Mouse (Mus musculus): ENCODE results near the gene Crtc1.

Gene Crtc1

GRCm38 (mm10) chr8:70439055-70439847, at the start of gene Crtc1:
Gene Crtc1, minus strand, starts transcription at chr8:70439579.
- DNase-seq = peak; percentile 95

GRCm38 (mm10) chr8:70488931-70489470, 49.6 kb upstream of the Crtc1 start:
- no peak for DNase-seq

GRCm38 (mm10) chr8:70487993-70488796, 48.8 kb upstream of the Crtc1 start:
- DNase-seq = no peak

GRCm38 (mm10) chr8:70486941-70487520, 47.7 kb upstream of the Crtc1 start, which contains the start of gene Tmem59l:
Gene Tmem59l, minus strand, starts transcription at chr8:70487358.
- peak; percentile 66 for DNase-seq

GRCm38 (mm10) chr8:70486191-70486681, 46.9 kb upstream of the Crtc1 start:
- DNase-seq = no peak

DNA sequence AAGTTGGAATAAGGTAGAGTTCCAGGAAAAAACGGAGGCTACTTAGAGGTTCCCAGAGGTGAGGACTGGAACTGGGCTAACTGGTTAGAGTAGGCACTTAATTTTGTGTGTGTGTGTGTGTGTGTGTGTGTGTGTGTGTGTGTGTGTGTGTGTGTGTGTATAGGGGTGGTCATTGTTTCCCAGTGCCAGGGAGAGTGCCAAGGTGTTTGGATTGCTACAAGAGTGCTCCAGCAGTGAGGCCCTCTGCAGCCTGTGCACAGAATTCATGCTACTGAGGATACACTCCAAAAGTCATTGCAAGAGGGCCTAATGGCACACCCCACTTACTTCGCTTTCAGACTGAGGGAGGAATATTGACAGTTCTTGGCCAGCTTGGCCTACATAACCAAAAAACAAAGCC, 43.6 kb upstream of the Crtc1 start:
- no peak for DNase-seq

DNA sequence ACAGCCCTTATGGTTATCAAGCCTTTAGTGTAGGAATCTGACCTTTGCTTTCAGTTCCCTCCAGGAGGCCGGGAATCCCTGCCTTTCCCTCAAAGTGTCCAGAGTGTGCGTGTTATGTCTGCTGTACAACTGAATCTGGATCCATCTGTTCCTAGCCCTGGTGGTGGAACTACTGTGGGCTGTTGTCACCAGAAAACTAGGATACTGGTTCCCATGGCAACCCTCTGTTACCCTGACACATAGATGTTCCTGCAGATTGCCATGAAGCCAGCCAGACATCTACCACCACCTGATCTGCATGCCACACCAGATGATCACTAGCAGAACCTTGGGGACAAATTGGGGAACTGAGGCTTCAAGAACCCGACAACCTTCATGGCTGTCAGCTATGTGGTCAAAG, 42.5 kb upstream of the Crtc1 start:
- no peak for DNase-seq

GRCm38 (mm10) chr8:70477269-70477982, 38.0 kb upstream of the Crtc1 start:
- DNase-seq = no peak

DNA sequence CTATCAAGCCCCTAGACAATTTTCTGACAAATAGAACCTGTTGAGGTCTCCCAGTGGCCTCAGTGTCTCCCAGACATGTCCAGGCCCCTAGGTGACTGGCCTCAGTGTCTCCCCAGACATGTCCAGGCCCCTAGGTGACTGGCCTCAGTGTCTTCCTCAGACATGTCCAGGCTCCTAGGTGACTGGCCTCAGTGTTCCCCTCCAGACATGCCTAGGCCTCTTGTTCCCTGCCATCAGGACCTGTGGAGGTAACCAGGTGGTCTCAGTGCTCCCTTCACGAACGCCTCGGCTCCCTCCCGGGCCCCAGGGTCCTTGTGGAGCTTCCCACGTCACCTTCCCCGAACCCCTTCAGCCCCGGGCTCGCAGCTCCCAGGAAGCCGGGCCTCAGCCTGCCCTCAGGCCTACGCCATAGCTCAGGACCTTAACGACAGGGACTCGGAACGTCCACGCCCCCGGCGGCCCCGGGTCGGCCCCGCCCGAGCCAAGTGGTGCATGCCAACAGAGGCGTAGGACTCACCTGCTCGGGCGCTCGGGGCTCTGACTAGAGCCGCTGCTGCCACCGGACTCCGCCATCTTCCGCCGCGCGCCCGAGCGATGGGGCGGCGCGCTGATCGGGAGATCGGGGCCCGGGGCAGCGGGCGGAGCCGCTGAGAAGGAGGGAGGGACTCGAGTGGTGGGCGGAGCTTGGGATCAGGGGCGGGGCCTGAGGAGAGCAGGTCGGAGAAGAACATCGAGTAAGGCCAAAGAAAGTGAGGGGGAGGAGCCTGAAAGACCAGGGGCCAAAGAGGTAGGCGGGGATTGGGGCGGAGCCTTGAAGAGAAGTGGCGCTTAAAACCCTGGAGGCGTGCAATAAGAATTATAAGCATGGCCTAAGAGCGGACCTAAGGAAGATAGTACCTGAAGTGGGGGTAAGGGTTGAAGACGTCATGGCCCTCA, 37.2 kb upstream of the Crtc1 start, which contains the start of gene Klhl26:
Klhl26 (minus strand) TSS at position 636 of the 936 bp plus-strand sequence.
- DNase-seq = peak; percentile 90

DNA sequence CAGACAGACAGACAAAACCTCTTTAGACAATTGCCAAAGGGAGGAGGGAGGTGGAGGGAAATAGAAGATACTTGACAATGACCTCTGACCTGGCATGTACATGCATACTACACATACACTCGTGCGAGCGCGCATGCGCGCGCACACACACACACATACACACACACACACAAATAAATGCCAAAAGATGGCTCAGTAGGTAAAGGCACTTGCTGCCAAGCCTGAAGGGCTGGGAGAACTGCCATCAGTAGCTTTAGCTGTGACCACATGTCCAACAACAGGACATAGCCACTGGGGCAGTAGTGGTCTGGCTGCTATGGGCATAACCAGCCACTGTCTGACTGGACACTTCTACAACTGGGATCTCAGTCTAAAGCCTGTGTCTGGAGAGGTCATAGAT, 32.5 kb upstream of the Crtc1 start:
- no peak for DNase-seq

GRCm38 (mm10) chr8:70469938-70470337, 30.6 kb upstream of the Crtc1 start:
- no peak for DNase-seq

GRCm38 (mm10) chr8:70469295-70469916, 30.0 kb upstream of the Crtc1 start:
- DNase-seq = no peak

GRCm38 (mm10) chr8:70468733-70469132, 29.4 kb upstream of the Crtc1 start:
- no peak for DNase-seq

DNA sequence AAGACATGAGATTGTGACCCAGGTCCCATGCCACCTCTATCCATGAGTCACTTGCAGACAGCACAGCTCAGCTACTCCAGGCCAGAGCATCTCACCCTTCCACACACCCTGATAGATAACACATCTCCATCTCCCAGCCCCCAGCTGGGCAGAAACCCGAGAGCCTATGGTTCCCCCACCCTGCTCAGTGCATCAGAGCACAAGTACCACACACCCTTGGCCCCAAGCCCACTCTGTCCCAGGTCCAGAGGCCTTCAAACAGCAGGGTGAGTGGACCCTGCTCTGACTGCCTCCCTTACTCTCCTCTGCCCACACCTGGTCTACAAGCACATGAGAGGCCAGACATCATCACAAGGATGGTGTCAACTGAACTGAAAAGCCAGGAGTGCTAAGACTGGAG, 28.5 kb upstream of the Crtc1 start:
- DNase-seq = no peak

DNA sequence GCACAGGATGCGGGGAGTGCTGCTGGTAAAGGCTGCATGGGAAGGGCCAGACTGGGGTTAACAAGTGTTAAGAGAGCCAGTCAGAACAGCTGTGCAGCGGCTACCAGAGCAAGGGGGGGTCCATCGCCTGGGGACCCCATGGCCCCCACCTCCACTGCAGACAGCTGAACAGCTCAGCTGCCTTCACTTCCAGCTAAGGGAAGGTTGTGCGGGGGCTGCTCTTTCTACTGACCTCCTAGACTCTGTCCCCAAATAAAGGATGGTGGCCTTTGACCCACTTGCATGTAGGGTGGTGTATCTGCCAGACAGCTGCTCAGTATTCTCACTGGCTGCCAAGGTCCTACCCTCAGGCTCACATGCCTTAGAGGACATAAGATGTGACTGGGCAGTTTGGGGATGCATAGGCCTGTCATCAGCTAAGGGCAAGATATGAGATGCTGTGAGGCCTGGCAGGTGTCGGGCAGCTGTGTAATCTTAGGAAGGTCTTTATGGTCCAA, 27.9 kb upstream of the Crtc1 start:
- DNase-seq = no peak

DNA sequence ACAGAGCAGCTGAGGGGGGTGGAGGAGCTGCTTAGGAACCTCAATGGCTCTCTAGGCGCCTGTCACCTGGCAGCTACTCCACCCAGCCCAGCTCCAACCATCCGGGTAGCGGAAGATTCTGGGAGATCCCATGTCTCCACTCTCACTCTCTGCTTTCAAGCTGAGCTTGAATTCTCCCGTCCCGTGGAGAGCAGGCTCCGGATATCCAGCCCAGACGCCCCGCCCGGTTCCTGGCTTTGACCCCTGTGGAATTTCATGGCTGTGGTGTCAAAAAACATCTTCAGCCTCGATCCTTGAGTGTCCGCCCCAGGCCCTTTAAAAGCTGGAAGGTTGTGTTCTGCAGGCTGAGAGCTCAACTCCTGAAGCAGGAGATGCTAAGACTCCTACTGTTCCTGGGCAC, 27.4 kb upstream of the Crtc1 start:
- no peak for DNase-seq

DNA sequence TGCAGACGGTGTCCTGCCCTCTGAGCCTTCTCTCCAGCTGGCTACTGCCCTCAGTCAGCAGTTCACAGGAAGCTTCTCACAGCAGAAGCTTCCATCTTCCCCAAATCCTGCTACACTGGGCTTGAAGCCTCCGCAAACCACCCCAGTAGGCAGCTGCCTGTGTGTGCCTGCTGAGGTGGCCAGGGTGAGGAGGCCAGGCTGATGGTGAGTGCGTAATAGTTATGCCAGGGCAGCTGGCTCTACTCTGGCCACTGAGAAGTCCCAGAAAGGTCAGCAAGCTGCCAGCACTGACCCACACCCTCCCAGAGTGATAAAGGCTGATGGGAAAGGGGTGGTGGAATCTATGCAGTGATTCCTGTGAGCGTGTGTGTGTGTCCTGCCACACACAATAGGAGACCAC, 26.9 kb upstream of the Crtc1 start:
- DNase-seq = no peak

GRCm38 (mm10) chr8:70465701-70466100, 26.3 kb upstream of the Crtc1 start:
- no peak for DNase-seq

GRCm38 (mm10) chr8:70464162-70464561, 24.8 kb upstream of the Crtc1 start:
- no peak for DNase-seq

DNA sequence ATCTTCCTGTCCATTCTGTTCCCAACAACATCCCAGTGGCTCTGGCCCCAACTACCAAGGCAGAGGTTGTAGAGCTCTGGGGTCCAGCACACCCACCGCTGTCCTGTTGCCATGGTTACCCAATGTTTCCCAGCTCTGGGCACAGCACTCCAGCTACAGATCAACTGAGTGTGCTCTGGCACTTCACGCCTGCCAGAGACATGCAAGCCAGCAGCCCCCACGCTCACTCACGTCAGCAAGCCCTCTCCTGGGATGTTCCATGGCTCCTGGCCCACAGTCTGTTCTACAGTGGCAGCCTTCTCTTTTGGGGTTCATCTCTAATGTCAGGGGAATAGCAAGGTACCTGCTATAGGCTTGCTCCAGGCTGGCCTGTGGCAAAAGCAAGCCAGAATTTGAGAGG, 23.9 kb upstream of the Crtc1 start:
- peak; percentile 59 for DNase-seq

DNA sequence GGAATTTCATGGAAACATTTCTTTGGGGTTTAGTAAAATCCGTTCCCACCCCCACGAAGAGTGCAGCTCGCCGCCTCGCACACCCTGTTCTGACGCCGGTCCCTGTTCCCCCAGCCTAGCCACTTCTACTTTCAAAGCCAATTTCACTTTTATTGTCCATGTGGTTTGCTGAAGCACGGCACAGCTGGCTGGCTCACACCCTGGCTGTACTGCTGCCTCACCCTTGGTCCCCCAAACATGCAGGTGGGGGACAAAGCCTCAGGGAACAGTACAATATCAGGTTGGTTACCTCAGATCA, 23.1 kb upstream of the Crtc1 start:
- DNase-seq = no peak
